Mouse (Mus musculus) ES-CJ7 (cell line): ENCODE data around the gene Rftn1.

ENCODE experiments used
- DNase-seq: peaks from one replicate; pipeline ENCODE4 v3.0.0; 2011; ENCODE audit warnings: low read depth, low spot score

Rftn1 gene

DNA sequence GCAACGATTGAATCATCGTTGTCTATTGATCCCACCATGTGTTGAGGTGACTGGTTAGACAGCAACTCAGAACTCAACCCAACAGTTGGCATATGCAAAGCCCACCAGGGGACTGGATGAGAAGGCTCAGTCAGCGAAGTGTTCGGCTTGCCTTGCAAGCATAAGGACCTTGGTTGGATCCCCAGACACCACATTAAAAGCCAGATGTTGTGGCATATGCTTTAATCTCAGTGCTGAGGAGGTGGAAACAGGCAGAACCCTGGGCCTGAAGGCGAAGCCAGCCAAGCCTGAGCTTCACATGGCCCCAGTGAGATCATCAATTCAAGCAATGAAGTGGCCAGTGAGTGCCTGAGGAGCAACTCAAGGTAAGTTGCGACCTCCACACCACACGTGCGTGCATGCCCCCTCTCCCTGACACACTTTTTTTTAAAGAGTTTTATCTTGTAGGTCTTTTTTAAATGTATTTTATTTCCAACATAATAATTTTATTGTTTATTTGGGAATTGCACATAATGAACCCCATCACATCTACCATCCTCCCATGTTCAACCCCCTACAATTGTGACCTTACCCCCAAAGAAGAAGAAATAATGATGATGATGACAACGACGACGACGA is 11.5 kb upstream of the Rftn1 start:
- no peak for DNase-seq

DNA sequence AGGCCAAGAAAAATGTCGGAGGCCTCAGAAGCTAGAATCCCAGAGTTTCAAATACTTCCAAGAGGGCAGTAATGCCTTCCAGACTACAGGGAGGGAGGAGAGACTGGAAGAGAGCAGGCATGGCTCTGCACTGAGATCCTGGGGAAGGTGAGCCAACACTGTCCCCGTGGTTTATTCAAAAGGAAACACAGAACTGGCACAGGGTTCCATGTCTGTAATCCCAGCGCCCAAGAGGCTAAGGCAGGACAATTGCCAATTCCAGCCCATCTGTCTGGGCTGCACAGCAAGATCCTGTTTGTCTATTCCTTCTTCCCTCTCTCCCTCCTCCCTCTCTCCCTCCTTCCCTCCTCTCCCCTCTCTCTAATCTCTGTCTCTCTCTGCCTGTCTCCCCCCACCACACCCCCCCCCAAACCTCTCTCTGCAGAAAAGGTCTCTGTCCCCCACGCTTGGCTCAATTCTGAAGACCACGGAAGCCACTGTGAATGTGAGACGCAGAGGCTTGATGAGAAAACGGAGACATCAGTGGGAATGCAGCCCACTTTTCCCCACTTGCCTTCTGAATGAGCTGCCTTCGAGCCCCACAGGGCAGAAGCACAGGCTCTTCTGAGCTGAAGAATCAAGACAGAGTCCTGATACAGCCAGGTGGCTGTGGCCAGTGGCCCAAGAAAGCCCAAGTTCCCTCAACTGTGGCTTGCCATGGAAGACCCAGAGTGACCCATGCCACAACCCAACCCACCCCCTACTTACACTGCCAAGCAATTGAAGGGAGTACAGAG is 8.8 kb upstream of the Rftn1 start:
- DNase-seq = no peak

DNA sequence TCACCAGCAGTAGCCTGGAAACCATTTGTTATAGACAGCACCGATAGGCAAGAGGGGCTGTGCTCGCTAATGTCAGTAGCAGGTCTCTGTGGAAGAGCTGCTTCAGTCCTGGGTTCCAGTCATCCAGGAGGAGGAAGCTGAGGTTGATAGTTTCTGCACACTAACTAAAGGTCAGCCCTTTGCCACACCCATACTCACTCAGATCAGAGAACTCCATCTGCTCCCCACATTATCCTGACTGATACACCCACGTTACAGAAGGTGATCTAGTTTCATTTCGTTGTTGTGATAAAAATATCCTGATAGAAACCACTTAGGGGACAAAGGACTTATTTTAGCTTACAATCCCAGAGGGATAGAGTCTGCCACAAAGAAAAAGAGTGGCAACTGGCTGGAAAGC is 7.1 kb upstream of the Rftn1 start:
- DNase-seq = no peak

DNA sequence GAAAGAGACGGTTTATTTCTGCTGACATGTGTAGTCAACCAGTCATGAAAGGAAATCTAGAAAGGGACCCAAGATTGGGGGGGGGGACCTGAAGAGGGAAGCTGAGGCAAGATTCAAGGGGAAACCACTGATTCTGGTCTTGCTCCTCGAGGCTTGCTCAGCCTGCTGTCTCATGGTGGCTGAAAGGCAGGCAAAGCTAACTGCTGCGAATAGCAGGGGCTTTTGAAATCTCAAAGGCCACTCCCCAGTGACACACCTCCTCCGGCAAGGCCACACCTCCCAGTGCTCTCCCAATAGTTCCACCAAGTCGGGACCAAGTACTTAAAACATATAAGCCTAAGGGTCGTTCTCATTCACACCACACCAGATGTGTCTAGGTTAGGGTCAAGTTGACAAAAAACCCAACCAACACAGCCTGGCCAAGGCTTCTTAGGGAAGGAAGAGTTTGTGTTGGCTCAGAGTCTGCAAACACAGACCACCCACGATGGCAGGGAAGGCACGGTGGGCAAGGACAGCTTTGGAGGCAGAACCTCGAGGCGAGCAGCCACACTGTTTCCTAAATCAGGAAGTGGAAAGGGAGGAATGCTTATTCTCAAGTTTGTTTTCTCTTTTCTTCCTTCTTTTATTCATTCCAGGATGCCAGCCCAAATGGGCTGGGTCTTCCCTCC is 5.7 kb upstream of the Rftn1 start:
- peak; percentile 38 for DNase-seq

DNA sequence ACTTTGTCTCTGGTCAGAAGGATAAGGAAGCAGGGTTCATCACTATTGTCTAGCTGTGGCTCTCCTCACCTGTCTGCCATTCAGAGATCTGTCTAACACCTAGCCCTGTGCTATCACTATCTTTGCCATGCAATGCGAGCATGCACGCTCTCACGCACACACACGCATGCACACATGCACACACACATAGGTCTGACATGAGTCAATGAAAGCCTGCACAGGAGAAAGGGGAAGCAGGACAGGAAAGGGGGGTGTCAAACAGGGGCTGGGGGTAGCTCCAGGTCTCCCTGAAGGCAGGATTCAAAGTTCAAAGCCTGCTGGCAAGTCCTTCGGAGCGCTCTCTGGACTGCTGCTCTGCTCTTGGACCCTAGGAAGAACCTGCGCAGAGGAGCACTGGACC is 4.9 kb upstream of the Rftn1 start:
- no peak for DNase-seq

DNA sequence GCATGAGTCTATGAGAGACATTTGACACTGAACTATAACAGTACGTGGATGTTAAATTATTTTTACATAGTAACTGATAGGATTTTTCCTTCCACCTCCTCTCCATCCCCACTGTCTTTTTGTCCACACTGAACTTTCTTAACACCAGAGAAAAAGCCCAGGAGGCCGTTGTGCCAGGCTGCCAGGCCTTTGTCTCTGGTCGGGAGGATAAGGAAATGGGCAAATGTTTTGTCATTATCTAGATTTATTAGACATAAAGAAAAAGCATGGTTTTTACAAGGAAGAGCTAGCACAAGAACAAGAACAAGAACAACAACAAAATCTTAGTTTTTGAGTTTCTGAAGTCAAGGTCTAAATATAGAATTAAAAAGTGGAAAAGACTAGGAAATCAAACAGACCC is 4.1 kb upstream of the Rftn1 start:
- no peak for DNase-seq

DNA sequence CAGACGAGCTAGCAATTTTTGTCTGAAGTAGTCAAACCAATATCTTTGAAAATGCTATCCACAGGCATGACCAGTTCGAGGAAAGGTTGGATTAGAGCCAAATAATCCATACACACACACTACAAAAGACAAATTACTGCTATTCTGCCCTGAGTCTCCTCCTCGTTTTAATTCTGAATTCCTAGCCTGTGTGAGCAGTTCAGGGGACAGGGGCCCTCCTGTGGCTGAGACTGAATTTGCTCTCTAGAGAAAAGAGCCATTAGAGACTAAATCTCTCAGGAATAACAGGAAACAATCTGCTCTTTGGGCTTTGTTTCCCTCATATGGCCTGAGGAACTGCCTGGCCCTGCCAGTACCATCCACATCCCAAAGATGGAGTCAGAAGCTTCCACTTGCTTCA is 3.2 kb upstream of the Rftn1 start:
- DNase-seq = no peak

DNA sequence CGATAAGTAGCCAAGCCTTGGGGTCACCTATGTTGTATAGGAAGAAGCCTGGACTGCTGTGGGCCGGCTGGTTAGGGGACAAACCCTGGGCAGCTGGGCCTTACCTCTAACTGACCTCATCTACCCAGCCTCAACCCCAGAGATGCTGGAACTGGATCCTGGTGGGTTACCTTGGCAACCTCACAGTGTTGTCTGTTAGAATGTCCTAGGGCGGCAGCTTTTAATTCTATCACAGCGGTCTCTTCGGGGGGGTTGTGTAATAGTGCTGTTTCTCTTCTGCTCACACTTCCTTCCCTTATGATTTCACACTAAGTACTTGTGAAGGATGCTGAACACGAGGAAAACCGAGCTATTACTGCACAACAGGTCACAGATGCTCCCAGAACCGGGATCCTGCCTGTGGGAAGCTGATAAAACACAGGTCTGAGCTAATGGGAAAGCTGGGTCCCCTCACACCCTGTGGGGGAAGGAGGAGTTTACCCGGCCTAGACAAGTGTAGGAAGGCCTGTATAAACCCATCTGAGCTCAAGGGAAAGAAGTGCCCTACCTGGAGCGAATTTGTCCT is 2.0 kb upstream of the Rftn1 start:
- DNase-seq = no peak

DNA sequence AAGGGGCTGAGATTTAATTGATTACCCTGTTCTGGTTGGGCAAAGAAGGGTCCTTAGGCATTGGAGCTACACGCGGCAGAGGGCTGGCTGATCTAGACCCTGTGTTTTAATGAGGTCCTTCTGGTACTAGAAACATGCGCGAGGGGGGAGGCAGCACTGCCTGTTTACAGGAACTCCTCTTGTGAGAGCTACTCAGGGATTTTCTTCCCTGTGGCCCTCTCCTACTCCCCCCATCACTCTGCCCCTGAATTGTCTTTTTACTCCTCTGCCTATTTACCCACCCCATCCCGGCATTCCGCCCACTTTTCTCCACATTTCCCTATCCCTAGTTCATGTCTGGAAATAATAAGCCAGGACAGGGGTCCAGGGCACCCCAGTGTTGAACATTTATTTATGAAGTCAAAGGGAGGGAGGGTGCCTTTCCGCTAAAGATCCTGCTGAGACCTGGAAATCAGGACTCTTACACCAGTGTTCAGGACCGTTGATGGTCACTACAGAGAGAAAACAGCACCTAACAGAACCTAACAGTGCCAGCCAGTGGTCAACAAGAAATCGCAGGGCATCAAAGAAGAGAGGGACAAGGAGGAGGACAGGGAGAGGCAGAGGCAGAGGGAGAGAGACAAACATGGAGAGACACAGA is 964 bp upstream of the Rftn1 start:
- DNase-seq = no peak

DNA sequence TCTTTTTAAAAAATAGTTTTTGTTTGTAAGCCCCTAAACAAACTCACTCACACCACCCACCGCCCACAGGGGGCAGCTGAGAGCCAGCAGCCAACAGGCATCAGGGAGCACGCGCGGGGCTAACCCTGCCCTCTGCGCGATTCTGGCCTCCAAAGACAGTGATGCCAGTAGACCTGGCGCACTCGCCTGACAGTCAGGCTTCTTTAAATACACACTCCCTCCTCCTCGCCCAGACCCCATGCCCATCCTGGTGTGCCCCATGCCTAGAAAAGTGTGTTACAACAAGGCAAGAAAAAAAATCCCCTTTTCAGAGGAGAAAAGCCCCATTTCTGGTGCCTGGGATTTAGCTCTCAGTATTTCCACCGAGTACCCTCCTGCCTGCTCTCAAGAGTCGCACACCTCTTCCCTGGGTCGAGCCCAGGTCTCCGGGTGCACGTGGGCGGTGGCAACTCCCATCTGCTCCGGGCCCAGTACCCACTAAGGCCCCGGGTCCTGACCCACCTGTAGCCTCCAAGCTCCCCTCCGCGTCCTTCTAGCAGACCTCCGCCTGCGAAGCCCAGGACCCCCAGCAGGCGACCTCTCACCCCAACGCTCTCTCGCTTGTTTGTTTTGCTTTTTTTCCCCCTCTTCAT is 977 bp downstream of the Rftn1 start:
- DNase-seq = peak; percentile 76

DNA sequence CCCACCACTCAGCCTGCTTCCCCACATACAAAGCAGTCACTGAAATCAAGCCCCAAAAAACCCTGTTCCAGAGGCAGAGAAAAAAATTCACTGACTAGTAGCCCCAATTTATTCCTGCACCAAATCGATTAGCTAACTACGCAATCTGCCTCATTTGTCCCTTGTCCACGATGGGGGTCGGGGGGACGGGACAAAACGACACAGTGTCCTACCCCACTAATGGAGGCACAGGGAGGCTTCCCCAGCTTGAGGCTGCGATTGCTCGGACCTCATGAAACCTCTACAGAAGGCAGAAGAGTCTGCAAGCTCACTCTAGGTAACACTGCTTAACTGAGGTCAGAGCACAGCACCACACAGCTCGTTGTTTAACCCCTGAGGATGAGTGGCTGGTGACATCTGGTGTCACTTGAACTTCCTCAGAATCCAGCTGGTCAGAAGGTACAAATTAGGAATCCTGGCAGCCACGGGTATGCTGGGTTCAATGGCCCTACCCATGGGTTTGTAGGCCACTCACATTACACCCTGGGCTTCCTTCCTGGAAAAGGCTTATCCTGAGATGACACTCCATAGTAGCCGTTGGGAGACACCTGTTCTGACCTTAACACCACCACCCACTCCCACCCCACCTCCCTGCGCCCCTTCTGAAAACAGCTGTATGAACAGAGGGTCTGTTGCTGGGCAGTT is 1.7 kb downstream of the Rftn1 start:
- no peak for DNase-seq

DNA sequence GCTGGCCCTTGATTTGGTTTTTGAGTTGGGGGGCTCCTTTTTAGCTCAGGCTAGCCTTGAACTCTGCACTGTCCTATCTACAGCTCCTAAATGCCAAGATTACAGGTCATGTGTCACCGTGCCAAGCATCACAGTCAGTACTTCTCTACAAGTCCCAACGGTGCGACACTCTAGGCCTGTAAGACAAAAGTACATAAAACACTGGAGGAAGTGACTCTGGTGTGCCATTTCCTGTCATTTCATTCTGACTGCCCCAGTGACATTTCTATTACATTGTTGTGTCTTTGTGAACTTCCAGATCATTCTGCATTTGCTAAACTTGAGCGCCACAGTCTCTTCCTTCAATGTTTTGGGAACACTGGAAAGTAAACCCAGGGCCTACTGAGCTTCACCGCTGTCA is 4.9 kb downstream of the Rftn1 start:
- DNase-seq = no peak

DNA sequence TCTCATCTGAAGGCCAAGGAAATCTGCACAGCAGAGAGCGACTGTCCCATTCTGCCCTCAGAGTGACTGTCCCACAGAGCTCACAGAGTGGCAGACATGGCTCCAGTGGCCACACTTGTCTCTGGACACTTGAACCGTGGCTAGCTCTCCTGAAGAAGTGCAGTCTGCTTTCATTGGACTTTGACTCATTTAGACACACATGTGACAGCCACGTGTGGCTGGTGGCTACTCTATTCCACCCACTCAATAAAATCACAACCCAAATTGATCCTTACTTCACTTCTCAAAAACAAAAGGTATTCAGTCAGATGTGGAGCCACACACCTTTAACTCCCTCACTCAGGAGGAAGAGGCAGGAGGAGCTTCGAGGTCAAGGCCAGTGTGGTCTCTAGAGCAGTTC is 5.4 kb downstream of the Rftn1 start:
- DNase-seq = no peak

DNA sequence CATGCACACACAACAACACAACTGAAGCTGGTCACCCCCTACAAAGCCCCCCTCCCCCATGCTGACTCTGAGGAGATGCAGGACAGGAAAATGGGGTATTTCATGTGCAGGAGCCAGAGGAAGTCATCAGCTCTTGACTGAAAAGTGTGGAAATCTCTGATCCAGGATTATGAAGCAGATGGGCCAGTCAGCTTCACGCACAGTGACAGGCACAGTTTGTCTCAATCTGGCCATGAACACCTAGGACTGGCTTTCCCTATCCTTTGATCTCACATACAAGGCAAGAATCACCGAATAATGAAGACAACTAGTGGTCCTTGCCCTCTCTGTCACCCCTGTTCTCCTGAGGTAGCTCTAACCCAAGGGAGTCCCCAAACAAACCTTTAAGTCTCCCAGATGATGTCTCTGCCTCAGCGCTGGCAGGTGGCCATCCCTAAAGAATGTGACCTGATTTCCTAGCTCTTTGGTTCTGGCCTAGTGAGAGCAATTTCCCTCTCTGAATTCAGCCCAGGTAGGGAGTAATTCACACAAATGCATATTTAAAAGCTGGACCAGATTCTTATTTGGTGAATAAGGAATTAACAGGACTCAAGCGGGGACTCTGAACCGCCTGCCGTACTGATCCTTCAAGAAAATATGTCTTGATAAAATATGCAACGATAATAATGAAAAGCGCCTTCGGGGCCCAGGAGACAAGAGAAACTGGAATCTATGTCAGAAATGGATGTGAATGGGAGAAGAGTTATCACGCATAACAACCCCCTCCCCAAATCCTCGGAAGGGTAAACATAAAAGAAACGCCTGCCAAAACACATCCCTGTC is 6.0 kb downstream of the Rftn1 start:
- no peak for DNase-seq

DNA sequence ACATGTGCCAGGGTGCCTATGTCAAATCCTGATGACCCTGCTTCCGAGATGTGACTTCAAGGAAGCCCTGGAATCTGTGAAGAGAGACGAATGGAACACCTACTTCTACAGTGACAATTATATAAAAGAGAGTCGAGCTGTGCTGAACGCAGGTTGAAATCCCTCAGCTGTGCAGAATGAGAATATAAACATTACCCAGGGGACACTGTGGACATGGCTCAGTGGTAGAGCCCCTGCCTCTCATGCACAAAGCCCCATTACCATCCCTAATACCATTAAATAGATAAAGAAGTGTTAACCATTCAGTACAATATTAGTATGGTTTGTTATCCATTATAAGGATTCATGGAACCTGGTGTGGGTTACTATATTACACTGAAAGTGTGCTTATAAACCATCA is 7.2 kb downstream of the Rftn1 start:
- no peak for DNase-seq

DNA sequence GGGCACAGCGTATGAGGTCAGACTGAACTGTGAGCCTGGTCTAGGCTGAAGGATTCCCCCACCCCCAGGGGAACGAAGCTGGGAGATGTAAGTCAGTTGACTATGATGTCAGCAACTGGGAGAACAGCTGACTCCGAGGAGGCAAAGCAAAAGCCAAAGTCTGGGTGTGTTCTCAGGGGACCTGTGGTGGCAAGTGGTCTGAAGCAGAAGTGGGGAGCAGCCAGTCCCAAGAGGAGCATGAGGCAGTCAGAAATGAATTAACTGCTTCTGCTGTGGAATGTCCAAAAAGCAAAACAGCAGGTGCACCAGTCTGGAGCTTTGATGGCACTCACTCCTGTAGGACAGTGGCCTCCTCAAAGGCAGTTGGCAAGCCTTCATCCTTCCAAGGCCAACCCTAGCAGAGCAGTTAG is 7.9 kb downstream of the Rftn1 start:
- no peak for DNase-seq

DNA sequence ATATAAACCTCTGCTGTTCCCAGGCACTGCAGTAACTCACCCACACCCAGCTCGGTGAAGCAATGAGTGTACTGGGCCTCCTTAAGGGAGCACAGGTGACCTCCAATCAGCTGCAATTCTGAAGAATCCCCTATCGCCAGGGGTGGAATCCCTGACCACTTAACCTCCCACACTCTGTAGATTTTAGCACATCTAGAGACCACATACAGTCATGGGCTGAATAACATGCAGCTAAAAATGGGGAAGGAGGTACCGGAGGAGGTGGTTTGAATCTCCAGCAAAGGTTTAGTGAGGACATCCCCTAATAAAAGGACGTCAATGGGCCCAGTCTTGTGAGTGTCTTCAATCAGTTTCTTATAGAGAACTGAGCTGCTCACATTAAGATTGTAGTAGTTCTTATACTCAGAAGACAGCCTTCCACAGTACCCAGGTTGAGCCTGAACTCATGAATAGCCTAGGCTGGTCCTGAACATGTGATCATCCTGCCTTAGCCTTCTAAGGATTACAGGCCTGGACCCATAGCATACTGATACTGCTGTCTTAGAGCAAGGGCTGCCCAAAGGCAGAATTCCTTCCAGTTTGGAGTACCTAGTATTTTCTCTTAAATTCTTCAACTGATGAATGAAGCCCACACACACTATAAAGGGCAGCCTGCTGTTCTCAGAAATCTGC is 9.4 kb downstream of the Rftn1 start:
- DNase-seq = no peak

DNA sequence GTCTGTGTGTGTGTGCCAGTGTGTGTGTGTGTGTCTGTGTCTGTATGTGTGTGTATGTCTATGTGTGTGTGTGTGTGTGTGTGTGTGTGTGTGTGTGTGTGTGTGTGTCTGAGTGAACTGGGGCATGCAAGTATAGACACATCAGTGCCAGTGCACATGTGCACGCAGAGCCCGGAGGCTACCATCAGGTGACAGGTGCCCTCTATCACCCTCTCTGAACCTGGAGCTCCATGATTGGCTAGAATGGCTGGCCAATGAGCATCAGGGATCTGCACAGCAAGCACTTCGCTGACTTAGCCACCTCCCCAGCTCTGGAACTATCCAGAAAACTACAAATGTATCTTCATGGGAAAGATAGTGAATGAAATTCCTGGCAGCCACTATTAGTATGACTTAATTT is 16.7 kb downstream of the Rftn1 start:
- DNase-seq = no peak

DNA sequence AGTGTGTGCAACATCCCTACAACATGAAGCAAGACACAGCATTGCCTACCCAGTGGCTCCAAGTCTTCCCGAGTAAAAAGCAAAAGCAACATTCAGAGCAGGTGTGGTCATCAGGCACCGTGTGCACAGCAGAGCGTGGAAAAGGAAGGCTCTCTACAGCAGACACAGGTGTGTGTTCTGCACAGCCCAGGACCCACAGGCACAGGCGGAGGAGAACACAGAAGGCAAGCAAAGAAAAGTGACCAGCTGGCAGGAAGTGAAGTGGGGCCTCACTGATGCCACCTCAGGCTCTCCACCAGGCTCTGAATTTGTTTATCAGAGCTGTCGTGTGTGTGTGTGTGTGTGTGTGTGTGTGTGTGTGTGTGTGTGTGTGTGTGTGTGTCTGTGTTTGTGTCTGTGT is 17.1 kb downstream of the Rftn1 start:
- DNase-seq = no peak

DNA sequence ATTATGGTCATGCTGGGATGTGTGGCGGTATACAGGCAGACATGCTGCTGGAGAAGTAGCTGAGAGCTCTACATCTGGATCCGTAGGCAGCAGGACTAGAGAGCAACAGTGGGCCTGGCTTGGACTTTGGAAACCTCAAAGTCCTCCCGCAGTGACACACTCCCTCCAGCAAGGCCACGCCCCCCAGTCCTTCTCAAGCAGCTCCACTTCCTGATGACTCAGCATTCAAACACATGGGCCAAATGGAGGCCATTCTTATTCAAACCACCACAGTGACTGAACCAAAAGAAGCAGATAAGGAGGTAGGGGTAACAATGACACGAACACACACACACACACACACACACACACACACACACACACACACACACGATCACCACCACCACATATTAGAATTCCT is 17.7 kb downstream of the Rftn1 start:
- DNase-seq = peak; percentile 24
